Mouse (Mus musculus): ENCODE measurements around the gene Mapk11. TPM values are rescaled to one million over a fixed set of nuclear protein-coding genes. Genes with fewer than 3 reads are reported as not detected.

Gene Mapk11
- total and polyA plus RNA-seq, 3 experiments: 0.04 TPM; not detected in 1

DNA sequence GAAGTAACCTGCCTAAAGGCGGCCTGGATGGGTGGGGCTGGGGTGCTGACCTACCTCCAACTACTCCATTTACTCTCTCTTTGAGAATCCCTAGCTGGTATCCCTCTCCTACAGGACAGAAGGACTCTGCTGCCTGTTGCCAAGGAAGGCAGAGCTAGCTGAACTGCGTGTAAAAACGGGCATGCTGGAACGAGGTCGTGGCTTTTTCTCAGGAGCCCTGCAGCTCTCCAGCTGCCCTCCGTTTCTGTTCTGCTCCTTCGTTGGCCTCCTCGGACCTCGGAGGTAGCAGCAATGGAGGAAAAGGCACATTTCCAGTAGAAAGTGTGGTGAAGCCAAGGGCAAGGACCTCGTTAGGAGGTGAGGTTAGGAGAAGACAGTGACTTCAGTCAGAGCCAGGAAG is 19.5 kb upstream of the Mapk11 start:
- no peaks in the 10 kb centered on the region for H3K27me3 ChIP-seq (ENCODE audit: control insufficient read depth in 1 of 2, insufficient read depth in 2 of 2, low read length in 2 of 2)
- H3K36me3 ChIP-seq (ENCODE audit: control insufficient read depth in 1 of 2, insufficient read depth in 2 of 2, low read length in 2 of 2): no peaks in the 10 kb centered on the region
- H3K9ac ChIP-seq (ENCODE audit: control insufficient read depth, low read depth, low read length, poor library complexity, severe bottlenecking): no peak overlapping the region
- H3K79me2 ChIP-seq (ENCODE audit: control insufficient read depth, insufficient read depth, low read length, poor library complexity): no peaks in the 10 kb centered on the region
- peaks cover 0 to 3% of the 10 kb centered on the region in 2 experiments; a peak in 1 of 4 replicates for H3K4me1 ChIP-seq (ENCODE audit: control insufficient read depth in 1 of 2, insufficient read depth in 2 of 2, low read length in 2 of 2)
- no peak for DNase-seq (ENCODE audit: low read depth, low spot score)
- no peak overlapping the region for H3K4me3 ChIP-seq (ENCODE audit: control insufficient read depth in 1 of 2, insufficient read depth in 1 of 2, low read depth in 2 of 2, low read length in 2 of 2)
- H3K9me3 ChIP-seq (replicated peaks; ENCODE audit: insufficient read depth, low read length): no peaks in the 10 kb centered on the region
- H3K27ac ChIP-seq (ENCODE audit: control insufficient read depth, low read depth, low read length): no peak overlapping the region
- no peak for TF ChIP-seq MXI1 (IDR thresholded peaks at IDR 0.05; ENCODE audit: low read depth, low read length)
- no peak for TF ChIP-seq ETS1 (IDR thresholded peaks at IDR 0.05; ENCODE audit: low read depth, low read length)
- no peak for TF ChIP-seq UBTF (IDR thresholded peaks at IDR 0.05; ENCODE audit: borderline replicate concordance, insufficient read depth, low read depth, low read length)
- no peak for TF ChIP-seq E2F4 (IDR thresholded peaks at IDR 0.05; ENCODE audit: borderline replicate concordance, low read depth, low read length)
- TF ChIP-seq TBP (IDR thresholded peaks at IDR 0.05; ENCODE audit: low read depth, low read length): no peak
- TF ChIP-seq KAT2A (conservative IDR thresholded peaks at IDR 0.05; ENCODE audit: low read depth, low read length): no peak
- no peak for TF ChIP-seq GABPA (IDR thresholded peaks at IDR 0.05; ENCODE audit: low read depth, low read length)
- TF ChIP-seq CHD1 (IDR thresholded peaks at IDR 0.05; ENCODE audit: low read depth, low read length): no peak

DNA sequence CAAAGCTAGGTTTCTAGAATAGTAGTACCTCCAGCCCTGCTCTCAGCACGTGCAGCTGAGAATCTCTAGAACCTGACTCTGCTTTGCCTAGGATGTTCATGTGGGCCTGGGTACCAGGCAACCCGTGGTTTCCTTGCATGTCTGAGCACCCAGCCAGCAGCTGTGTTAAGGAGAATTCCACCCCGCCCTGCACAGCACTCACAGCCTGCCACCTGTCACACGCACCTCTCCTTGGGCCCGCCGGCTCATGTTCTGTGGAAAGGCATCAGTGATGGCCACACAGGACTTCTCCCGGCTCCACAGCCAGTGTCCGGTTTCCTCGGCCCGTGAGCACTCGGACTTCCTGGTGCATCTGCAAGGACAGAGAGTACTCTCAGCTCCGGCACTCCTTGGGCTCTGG is 16.1 kb upstream of the Mapk11 start:
- H3K9me3 ChIP-seq (replicated peaks; ENCODE audit: insufficient read depth, low read length): no peaks in the 10 kb centered on the region
- H3K4me3 ChIP-seq (ENCODE audit: control insufficient read depth in 1 of 2, insufficient read depth in 1 of 2, low read depth in 2 of 2, low read length in 2 of 2): no peak overlapping the region
- TF ChIP-seq MAFK (IDR thresholded peaks at IDR 0.05; ENCODE audit: borderline replicate concordance, low read depth, low read length) (no peak), MYB (IDR thresholded peaks at IDR 0.05; ENCODE audit: low read depth, low read length) (no peak), TBP (IDR thresholded peaks at IDR 0.05; ENCODE audit: low read depth, low read length) (no peak), GABPA (IDR thresholded peaks at IDR 0.05; ENCODE audit: low read depth, low read length) (no peak), EP300 (IDR thresholded peaks at IDR 0.05; ENCODE audit: low read depth in 1 of 2, low read length in 2 of 2) (no peak), POLR2AphosphoS5 (IDR thresholded peaks at IDR 0.05; ENCODE audit: borderline replicate concordance, low read depth, low read length) (no peak), HCFC1 (IDR thresholded peaks at IDR 0.05; ENCODE audit: low read depth, low read length) (no peak), SIN3A (IDR thresholded peaks at IDR 0.05; ENCODE audit: low read length) (no peak), ELF1 (IDR thresholded peaks at IDR 0.05; ENCODE audit: low read depth, low read length) (no peak), KAT2A (conservative IDR thresholded peaks at IDR 0.05; ENCODE audit: low read depth, low read length) (no peak), GATA1 (IDR thresholded peaks at IDR 0.05; ENCODE audit: low read depth, low read length) (no peak), MXI1 (IDR thresholded peaks at IDR 0.05; ENCODE audit: low read depth, low read length) (no peak), POLR2AphosphoS2 (IDR thresholded peaks at IDR 0.05; ENCODE audit: low read length) (no peak)
- H3K27me3 ChIP-seq (ENCODE audit: control insufficient read depth in 1 of 2, insufficient read depth in 2 of 2, low read length in 2 of 2): no peaks in the 10 kb centered on the region
- no peaks in the 10 kb centered on the region for H3K36me3 ChIP-seq (ENCODE audit: control insufficient read depth in 1 of 2, insufficient read depth in 2 of 2, low read length in 2 of 2)
- no peak for DNase-seq (ENCODE audit: low read depth, low spot score)
- no peak overlapping the region for H3K27ac ChIP-seq (ENCODE audit: control insufficient read depth, low read depth, low read length)
- peaks cover 0 to 3% of the 10 kb centered on the region in 2 experiments; a peak in 1 of 4 replicates for H3K4me1 ChIP-seq (ENCODE audit: control insufficient read depth in 1 of 2, insufficient read depth in 2 of 2, low read length in 2 of 2)
- no peak overlapping the region for H3K9ac ChIP-seq (ENCODE audit: control insufficient read depth, low read depth, low read length, poor library complexity, severe bottlenecking)
- H3K79me2 ChIP-seq (ENCODE audit: control insufficient read depth, insufficient read depth, low read length, poor library complexity): no peaks in the 10 kb centered on the region

Data from MEL (cell line).